Mouse (Mus musculus): ENCODE measurements around the gene Hmg20b.

- TF ChIP-seq CTCF (IDR thresholded peaks at IDR 0.05; ENCODE audit: low read depth) (no peak), EP300 (optimal IDR thresholded peaks at IDR 0.05) (no peak)
Observed at GRCm38 (mm10) chr10:81303761-81304160, 46.5 kb downstream of the Hmg20b start.
